Mouse (Mus musculus) testis, adult 2 months (tissue): Measurements from ENCODE around the gene Oprl1. TPM values are rescaled to one million over a fixed set of nuclear protein-coding genes. Genes with fewer than 3 reads are reported as not detected.

ENCODE experiments used
- H3K27ac ChIP-seq: fragments of 200-500 bp; 2 replicates; pipeline ENCODE4 v1.5.1; 2012; ENCODE audit warnings: low read depth, low read length; ENCODE audit not compliant: control insufficient read depth, insufficient read depth
- H3K27me3 ChIP-seq: fragments of 200-500 bp; 2 replicates; pipeline ENCODE4 v1.6.1; 2012; ENCODE audit warnings: mild to moderate bottlenecking, low read length, moderate library complexity; ENCODE audit not compliant: control insufficient read depth, insufficient read depth
- H3K36me3 ChIP-seq: fragments of 200-500 bp; 2 replicates; pipeline ENCODE4 v1.6.1; 2012; ENCODE audit warnings: mild to moderate bottlenecking, low read length; ENCODE audit not compliant: control insufficient read depth, insufficient read depth
- H3K4me1 ChIP-seq: fragments of 200-500 bp; 2 replicates; pipeline ENCODE4 v1.6.1; 2012; ENCODE audit warnings: low read length; ENCODE audit not compliant: control insufficient read depth, insufficient read depth
- H3K4me3 ChIP-seq: fragments of 200-500 bp; 2 replicates; pipeline ENCODE4 v1.5.1; 2012; ENCODE audit warnings: low read depth, mild to moderate bottlenecking, low read length, moderate library complexity, mixed read lengths; ENCODE audit not compliant: control insufficient read depth
- CTCF ChIP-seq: fragments of 200-500 bp; IDR thresholded peaks from 2 replicates; pipeline ENCODE4 v1.5.1; 2012; ENCODE audit warnings: low read depth, mild to moderate bottlenecking, inconsistent platforms, low read length, moderate library complexity; ENCODE audit not compliant: control insufficient read depth, insufficient read depth, insufficient replicate concordance
- POLR2A ChIP-seq: fragments of 200-500 bp; IDR thresholded peaks from 2 replicates; pipeline ENCODE4 v1.6.1; 2012; ENCODE audit warnings: low read depth, mild to moderate bottlenecking, inconsistent platforms, low read length, moderate library complexity; ENCODE audit not compliant: control insufficient read depth
- polyA plus RNA-seq: library from polyadenylated mRNA; depleted of rRNA; stranded (reverse); fragments of >200 nt; gene quantifications from 2 replicates; pipeline ENCODE4 v1.2.3, GENCODE M21; 2012; rRNA removed

The Oprl1 gene
- polyA plus RNA-seq, 1 experiment: 5.9 TPM

DNA sequence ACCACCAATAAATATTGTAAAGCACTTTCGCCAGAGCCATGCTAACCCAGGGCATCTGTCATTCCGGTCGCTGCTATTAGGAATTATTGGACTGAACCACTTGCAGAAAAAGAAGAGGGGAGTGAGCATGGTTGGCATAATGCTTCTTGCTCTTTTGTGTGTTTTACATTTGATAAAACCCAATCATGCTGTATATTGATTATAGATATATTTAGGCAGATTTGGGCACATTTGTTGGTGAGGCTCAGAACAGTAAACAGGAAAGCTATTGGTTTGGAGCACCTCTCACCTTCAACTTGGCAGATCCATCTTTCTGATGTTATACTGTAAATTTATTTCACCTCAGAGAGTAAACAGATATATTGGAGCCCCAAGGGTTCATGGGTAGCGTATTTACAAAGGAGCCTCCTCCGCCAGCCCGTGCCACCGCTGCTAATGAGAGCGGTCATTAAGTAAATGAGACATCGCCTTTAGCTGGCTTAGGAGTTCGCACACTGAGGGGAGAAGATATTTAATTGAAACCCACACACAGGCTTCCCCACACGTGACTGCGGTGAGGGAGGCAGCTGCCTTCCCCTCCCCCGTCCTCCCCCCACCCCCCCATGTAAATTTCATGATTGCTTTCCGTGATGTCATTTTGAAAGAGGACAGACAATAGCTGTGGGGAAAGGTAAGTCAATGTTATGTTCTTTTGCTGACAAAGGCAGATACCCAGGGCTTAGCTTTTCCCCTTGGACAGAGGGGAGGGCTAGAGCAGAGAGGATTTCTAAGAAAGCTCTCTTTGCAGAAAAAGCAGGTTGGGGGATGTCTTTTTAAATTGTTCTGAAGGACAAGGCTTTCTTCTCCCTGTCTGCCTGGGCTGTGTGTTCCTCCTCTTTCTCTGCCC, 52.1 kb downstream of the Oprl1 start:
- Histone ChIP-seq H3K4me3 (no peak overlapping the region), H3K27ac (no peak overlapping the region)
- no peak for TF ChIP-seq CTCF
- no peak for TF ChIP-seq POLR2A

DNA sequence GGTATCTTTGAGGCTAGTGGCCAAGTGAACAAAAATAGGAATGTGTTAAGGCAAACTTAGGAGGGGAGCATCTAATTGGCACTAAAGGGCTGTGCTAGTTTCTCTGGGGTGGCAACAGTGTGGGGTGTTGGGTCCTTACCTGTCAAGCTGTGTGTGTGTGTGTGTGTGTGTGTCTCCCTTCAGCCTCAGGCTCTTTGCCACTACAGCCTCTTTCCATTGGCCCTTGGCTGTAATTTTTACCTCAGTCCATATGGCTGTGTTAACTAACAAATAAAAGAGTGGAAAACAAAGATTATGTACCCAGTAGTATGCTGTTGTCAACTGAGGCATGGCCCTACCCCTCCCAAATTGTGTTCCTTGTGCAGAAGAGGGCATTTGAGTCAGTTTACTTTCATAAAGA, 53.6 kb downstream of the Oprl1 start:
- no peak overlapping the region for H3K4me3 ChIP-seq
- no peak overlapping the region for H3K27ac ChIP-seq
- H3K27me3 ChIP-seq: no peaks in the 10 kb centered on the region
- no peaks in the 10 kb centered on the region for H3K4me1 ChIP-seq
- no peak for TF ChIP-seq POLR2A
- no peak for TF ChIP-seq CTCF
- no peaks in the 10 kb centered on the region for H3K36me3 ChIP-seq

More for the DNA sequence above, 52.1 kb downstream of the Oprl1 start:
- Histone ChIP-seq H3K36me3 (no peaks in the 10 kb centered on the region), H3K4me1 (no peaks in the 10 kb centered on the region), H3K27me3 (no peaks in the 10 kb centered on the region)

DNA sequence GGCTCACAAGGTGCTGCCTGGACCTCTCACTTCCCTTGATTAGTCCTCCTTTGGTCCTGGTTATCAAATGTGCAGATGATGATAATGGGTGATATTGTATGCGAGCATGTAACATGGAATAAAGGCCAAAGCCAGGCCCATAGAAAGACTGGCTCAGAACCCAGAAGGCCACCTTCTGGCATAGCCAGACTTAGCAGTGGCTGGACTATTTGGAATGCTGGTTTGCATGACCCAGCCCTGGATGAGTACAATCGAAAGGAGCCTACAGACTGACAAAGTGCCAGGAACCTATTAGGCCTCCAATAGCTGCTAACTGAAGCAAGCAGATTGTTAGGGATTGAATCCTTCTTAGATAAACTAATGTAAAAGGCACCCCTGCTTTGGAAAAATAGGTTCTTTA, 54.6 kb downstream of the Oprl1 start:
- no peaks in the 10 kb centered on the region for H3K36me3 ChIP-seq
- TF ChIP-seq CTCF: no peak
- no peak for TF ChIP-seq POLR2A

More for the DNA sequence above, 54.6 kb downstream of the Oprl1 start:
- H3K27me3 ChIP-seq: no peaks in the 10 kb centered on the region
- no peaks in the 10 kb centered on the region for H3K4me1 ChIP-seq
- no peak overlapping the region for H3K4me3 ChIP-seq
- H3K27ac ChIP-seq: no peak overlapping the region

Other genes with a start within 250 kb of the Oprl1 start
- 141 and 146 TPM in 2 replicates for gene Abhd16b, start 221.8 kb upstream of the Oprl1 start, polyA plus RNA-seq
- 17.4 and 17.5 TPM in 2 replicates for gene Tpd52l2, start 217.9 kb upstream of the Oprl1 start, polyA plus RNA-seq
- gene Dnajc5, start 194.5 kb upstream of the Oprl1 start, polyA plus RNA-seq: 16.6 and 19.8 TPM in 2 replicates
- gene Uckl1, start 130.1 kb upstream of the Oprl1 start, polyA plus RNA-seq: 44.4 and 44.5 TPM in 2 replicates
- gene Prpf6, start 123.1 kb upstream of the Oprl1 start, polyA plus RNA-seq: 19.5 and 20.1 TPM in 2 replicates
- gene Zfp512b, start 122.2 kb upstream of the Oprl1 start, polyA plus RNA-seq: 83.2 and 90.6 TPM in 2 replicates
- gene Samd10, start 115.8 kb upstream of the Oprl1 start, polyA plus RNA-seq: 61.7 and 61.8 TPM in 2 replicates
- 0.16 TPM in 1 of 2 replicates, not detected in the other for gene Gm29797, start 58.0 kb upstream of the Oprl1 start, polyA plus RNA-seq
- gene Sox18, start 43.4 kb upstream of the Oprl1 start, polyA plus RNA-seq: 5.0 and 5.5 TPM in 2 replicates
- gene Tcea2, start 34.7 kb upstream of the Oprl1 start, polyA plus RNA-seq: 577 and 632 TPM in 2 replicates
- gene Rgs19, start 21.0 kb upstream of the Oprl1 start, polyA plus RNA-seq: 25.7 and 28.2 TPM in 2 replicates
- 409 and 417 TPM in 2 replicates for gene Lkaaear1, start 16.6 kb upstream of the Oprl1 start, polyA plus RNA-seq
- 2.9 and 5.3 TPM in 2 replicates for gene Myt1, start 48.3 kb downstream of the Oprl1 start, polyA plus RNA-seq
- 24.7 and 25.5 TPM in 2 replicates for gene Pcmtd2, start 122.8 kb downstream of the Oprl1 start, polyA plus RNA-seq
- gene Polr3k, start 149.3 kb downstream of the Oprl1 start, polyA plus RNA-seq: 6.6 and 7.2 TPM in 2 replicates